Mouse (Mus musculus) large intestine, adult 2 months (tissue): ENCODE measurements around the gene Olfr775. TPM values are rescaled to one million over a fixed set of nuclear protein-coding genes. Genes with fewer than 3 reads are reported as not detected.

Experiments
- DNase-seq: peaks from one replicate; pipeline ENCODE4 v3.0.0-alpha.2; 2012; ENCODE audit warnings: low read depth, low spot score
- WGBS: fragments of 180-500 bp; shearing (Covaris S2); methylation state at CpG from one replicate; pipeline ENCODE4 v1.1.7; 2018; 5-methylcytosine and 5-hydroxymethylcytosine counted together
- polyA plus RNA-seq: library from polyadenylated mRNA; depleted of rRNA; stranded (reverse); fragments of >200 nt; gene quantifications from 2 replicates; pipeline ENCODE4 v1.2.3, GENCODE M21; 2012; rRNA removed

The Olfr775 gene
- not detected in 2 replicates for polyA plus RNA-seq

DNA sequence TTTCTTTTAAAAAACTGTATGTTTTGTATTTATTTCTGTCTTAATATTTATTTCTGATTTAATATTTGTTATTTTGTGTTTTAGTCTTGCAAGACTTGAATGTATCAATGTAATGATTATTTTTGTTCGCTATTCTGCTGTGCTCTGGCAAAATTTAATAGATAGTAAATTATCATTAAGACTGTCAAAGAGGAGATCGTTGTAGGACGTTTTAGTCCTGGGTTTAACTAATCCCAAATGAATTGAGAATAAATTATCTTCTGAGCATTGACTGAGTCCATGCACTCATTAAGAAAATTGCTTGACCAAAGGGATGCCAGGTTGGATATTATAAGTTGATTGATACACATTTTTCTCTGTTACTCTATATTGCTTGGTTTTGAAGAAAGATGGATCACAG is at the start of gene Olfr775:
Gene Olfr775 (plus strand): TSS at position 301 of the 400 bp plus-strand sequence.
- DNase-seq, result no peak
- 66% methylated on average over 3 of the region's 3 CpGs for WGBS

DNA sequence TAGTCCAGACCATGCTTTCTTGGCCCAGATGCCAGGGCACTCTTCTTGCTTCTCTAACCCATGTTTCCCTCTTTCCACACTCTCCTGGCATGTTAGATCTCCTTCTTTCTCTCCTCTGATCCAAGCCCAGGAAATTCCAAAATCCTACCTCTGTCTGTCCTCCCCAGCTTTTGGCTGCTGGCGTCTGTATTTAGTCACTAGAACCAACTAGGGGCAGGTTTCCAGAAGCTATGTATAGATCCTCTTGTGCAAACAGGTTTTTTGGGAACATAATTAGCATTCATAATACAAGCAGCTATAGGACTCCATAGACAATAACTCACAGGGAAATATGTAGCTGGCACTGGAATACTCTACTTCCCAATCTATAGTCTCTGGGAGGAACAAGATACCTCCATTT is 17.5 kb upstream of the Olfr775 start:
- 81% methylated on average over 1 of the region's 1 CpGs for WGBS
- no peak for DNase-seq

DNA sequence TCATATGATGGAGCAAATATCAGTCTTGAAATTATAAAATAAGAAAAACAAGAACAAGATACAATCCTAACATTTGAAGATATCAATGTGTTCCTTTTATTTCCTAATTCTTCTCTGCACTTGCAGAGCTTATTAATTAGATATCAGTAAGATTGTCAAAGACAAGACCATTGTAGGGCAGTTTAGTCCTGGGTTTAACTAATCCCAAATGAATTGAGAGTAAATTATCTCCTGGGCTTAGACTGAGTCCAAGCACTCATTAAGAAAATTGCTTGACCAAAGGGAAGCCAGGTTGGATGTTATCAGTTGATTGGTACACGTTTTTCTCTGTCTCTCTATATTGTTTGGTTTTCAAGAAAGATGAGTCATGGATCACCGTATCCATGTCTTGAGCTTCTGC is 12.3 kb upstream of the Olfr775 start, which contains the start of gene Olfr774:
Gene Olfr774 (plus strand): TSS at position 301 of the 400 bp plus-strand sequence.
- no peak for DNase-seq
- 61% methylated on average over 2 of the region's 2 CpGs for WGBS

DNA sequence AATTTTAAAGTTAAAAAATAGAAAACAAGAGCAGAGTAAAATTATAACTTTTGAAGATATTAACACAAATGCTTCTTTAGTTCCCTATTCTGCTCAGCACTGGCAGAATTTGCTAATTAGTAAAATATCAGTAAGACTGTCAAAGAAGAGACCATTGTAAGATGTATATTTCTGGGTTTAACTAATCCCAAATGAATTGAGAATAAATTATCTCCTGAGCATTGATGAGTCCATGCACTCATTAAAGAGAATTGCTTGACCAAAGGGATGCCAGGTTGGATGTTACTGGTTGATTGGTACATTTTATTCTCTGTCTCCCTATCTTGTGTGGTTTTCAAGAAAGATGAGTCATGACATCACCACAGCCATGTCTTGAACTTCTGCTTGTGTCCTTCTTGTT is 10.6 kb downstream of the Olfr775 start, which contains the start of gene Olfr776:
Gene Olfr776 (plus strand): TSS at position 301 of the 400 bp plus-strand sequence.
- no peak for DNase-seq

DNA sequence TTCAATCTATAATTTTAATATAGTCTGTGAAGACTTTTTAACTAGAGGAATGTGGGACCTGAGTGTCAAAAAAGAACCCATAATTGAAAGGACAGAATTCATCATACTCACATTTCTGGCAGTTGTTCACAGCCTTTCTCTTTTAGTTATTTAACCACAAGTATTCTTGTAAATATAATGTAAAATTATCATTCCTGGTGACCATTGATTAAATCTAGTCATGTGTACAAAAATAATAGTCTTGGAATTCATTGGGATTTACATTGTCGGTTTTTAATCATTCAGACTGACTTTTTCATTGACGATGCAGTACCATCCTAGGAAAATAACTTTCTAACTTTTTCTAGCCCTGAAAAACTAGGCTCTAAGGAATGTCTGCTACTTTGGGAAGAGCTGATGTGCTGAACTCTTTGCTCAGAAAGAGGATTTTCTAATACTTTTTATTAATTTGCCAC is 22.9 kb downstream of the Olfr775 start, which contains the start of gene Olfr777:
Gene Olfr777 (minus strand): TSS at position 405 of the 455 bp plus-strand sequence.
- DNase-seq, result no peak
- WGBS, result 91% methylated on average over 2 of the region's 2 CpGs

Other genes with a start within 250 kb of the Olfr775 start
- gene Olfr763, start 237.6 kb upstream of the Olfr775 start, polyA plus RNA-seq, result not detected in 2 replicates
- gene Olfr764-ps1, start 208.5 kb upstream of the Olfr775 start, polyA plus RNA-seq, result not detected in 2 replicates
- not detected in 2 replicates for gene Olfr765, start 198.4 kb upstream of the Olfr775 start, polyA plus RNA-seq
- gene Olfr766-ps1, start 179.4 kb upstream of the Olfr775 start, polyA plus RNA-seq, result not detected in 2 replicates
- gene Olfr767, start 165.5 kb upstream of the Olfr775 start, polyA plus RNA-seq, result not detected in 2 replicates
- not detected in 2 replicates for gene Olfr768, start 149.0 kb upstream of the Olfr775 start, polyA plus RNA-seq
- gene Olfr769, start 130.6 kb upstream of the Olfr775 start, polyA plus RNA-seq, result not detected in 2 replicates
- gene Olfr770, start 109.4 kb upstream of the Olfr775 start, polyA plus RNA-seq, result not detected in 2 replicates
- gene Olfr771, start 83.7 kb upstream of the Olfr775 start, polyA plus RNA-seq, result not detected in 2 replicates
- not detected in 2 replicates for gene Olfr772, start 70.5 kb upstream of the Olfr775 start, polyA plus RNA-seq
- not detected in 2 replicates for gene Olfr773, start 61.0 kb upstream of the Olfr775 start, polyA plus RNA-seq
- gene Olfr774, start 12.2 kb upstream of the Olfr775 start, polyA plus RNA-seq, result not detected in 2 replicates
- gene Olfr776, start 10.7 kb downstream of the Olfr775 start, polyA plus RNA-seq, result not detected in 2 replicates
- gene Olfr777, start 23.1 kb downstream of the Olfr775 start, polyA plus RNA-seq, result not detected in 2 replicates
- not detected in 2 replicates for gene Olfr780, start 69.7 kb downstream of the Olfr775 start, polyA plus RNA-seq
- gene Olfr781, start 80.4 kb downstream of the Olfr775 start, polyA plus RNA-seq, result not detected in 2 replicates
- not detected in 2 replicates for gene Olfr782, start 100.4 kb downstream of the Olfr775 start, polyA plus RNA-seq
- 0.04 and 0.08 TPM in 2 replicates for gene Olfr784, start 135.7 kb downstream of the Olfr775 start, polyA plus RNA-seq
- gene Olfr785, start 157.0 kb downstream of the Olfr775 start, polyA plus RNA-seq, result not detected in 2 replicates
- not detected in 2 replicates for gene Olfr786, start 178.9 kb downstream of the Olfr775 start, polyA plus RNA-seq
- gene Olfr787, start 213.4 kb downstream of the Olfr775 start, polyA plus RNA-seq, result not detected in 2 replicates
- gene Olfr788, start 222.6 kb downstream of the Olfr775 start, polyA plus RNA-seq, result not detected in 2 replicates
- gene Olfr789, start 236.3 kb downstream of the Olfr775 start, polyA plus RNA-seq, result not detected in 2 replicates